8 mouse cellular contexts compared by ENCODE assay signal in genomic region chr2:30264671-30265519, GRCm38 (mm10). TPM values are rescaled to one million over a fixed set of nuclear protein-coding genes. Genes with fewer than 3 reads are reported as not detected.
DNase-seq lines count a peak whose midpoint lies in the region; ATAC-seq and TF ChIP-seq lines count a peak whose summit lies in the region.

No protein-coding gene starts in this region.

- H3K27ac ChIP-seq in forebrain, embryonic 10.5 days: peak overlapping the region; percentile 81
- H3K27ac ChIP-seq in forebrain, embryonic 11.5 days (ENCODE audit: low read depth, low read length): no peak overlapping the region
- H3K27ac ChIP-seq in cortical plate, adult 2 months (ENCODE audit: insufficient read depth, low read length): peak overlapping the region; percentile 91
- peak overlapping the region; percentile 92 for H3K27ac ChIP-seq in intestine, embryonic 16.5 days (ENCODE audit: low read length)
- H3K27ac ChIP-seq in midbrain, embryonic 11.5 days (ENCODE audit: low read depth, low read length): no peak overlapping the region

- no peak for ATAC-seq in forebrain, embryonic 11.5 days (replicated peaks; ENCODE audit: low FRiP score)
- ATAC-seq in intestine, embryonic 16.5 days: no peak
- no peak for ATAC-seq in midbrain, embryonic 11.5 days (ENCODE audit: low FRiP score)

- DNase-seq in forebrain, embryonic 10.5 days (ENCODE audit: extremely low spot score, low spot score): no peak
- DNase-seq in forebrain, embryonic 11.5 days (ENCODE audit: low spot score): no peak
- peak; percentile 84 for DNase-seq in midbrain, embryonic 11.5 days (ENCODE audit: low spot score, missing footprints)
- no peak for DNase-seq in ovary, postnatal 36 days (ENCODE audit: low spot score)
- DNase-seq in spleen, adult 18-20 months: no peak
- DNase-seq in right cerebral cortex, postnatal 10 days (ENCODE audit: low spot score in 2 of 2): no peak

- no peak for TF ChIP-seq CTCF in cortical plate, adult 2 months (IDR thresholded peaks at IDR 0.05; ENCODE audit: extremely low read depth, insufficient read depth, low read length)

- no peak for TF ChIP-seq POLR2A in cortical plate, adult 2 months (IDR thresholded peaks at IDR 0.05; ENCODE audit: extremely low read depth, insufficient read depth, low read length)

- H3K27me3 ChIP-seq in forebrain, embryonic 10.5 days (ENCODE audit: poor library complexity, severe bottlenecking): no peaks in the 10 kb centered on the region
- H3K27me3 ChIP-seq in forebrain, embryonic 11.5 days (ENCODE audit: control insufficient read depth, insufficient read depth, low read length): no peaks in the 10 kb centered on the region
- no peaks in the 10 kb centered on the region for H3K27me3 ChIP-seq in intestine, embryonic 16.5 days (replicated peaks; ENCODE audit: control insufficient read depth, insufficient read depth, low read length)
- H3K27me3 ChIP-seq in midbrain, embryonic 11.5 days (ENCODE audit: control insufficient read depth, insufficient read depth, low read length): no peaks in the 10 kb centered on the region

- H3K4me1 ChIP-seq in forebrain, embryonic 10.5 days: peaks cover 30% of the 10 kb centered on the region
- H3K4me1 ChIP-seq in forebrain, embryonic 11.5 days (replicated peaks; ENCODE audit: control insufficient read depth, insufficient read depth, low read length): peaks cover 5% of the 10 kb centered on the region; the same call in 1 of the 2 replicates
- H3K4me1 ChIP-seq in cortical plate, adult 2 months (ENCODE audit: control insufficient read depth, insufficient read depth, low read length): peaks cover 6% of the 10 kb centered on the region
- H3K4me1 ChIP-seq in intestine, embryonic 16.5 days (ENCODE audit: control insufficient read depth, insufficient read depth, low read length): peaks cover 34% of the 10 kb centered on the region
- peaks cover 7% of the 10 kb centered on the region for H3K4me1 ChIP-seq in midbrain, embryonic 11.5 days (ENCODE audit: control insufficient read depth, insufficient read depth, low read length)

- no peak overlapping the region for H3K4me3 ChIP-seq in forebrain, embryonic 10.5 days
- no peak overlapping the region for H3K4me3 ChIP-seq in forebrain, embryonic 11.5 days (ENCODE audit: low read depth, low read length)
- H3K4me3 ChIP-seq in cortical plate, adult 2 months (ENCODE audit: insufficient read depth, low read length): no peak overlapping the region
- no peak overlapping the region for H3K4me3 ChIP-seq in intestine, embryonic 16.5 days (ENCODE audit: low read length)
- no peak overlapping the region for H3K4me3 ChIP-seq in midbrain, embryonic 11.5 days (ENCODE audit: low read depth, low read length)

- H3K9me3 ChIP-seq in forebrain, embryonic 10.5 days: no peaks in the 10 kb centered on the region
- H3K9me3 ChIP-seq in forebrain, embryonic 11.5 days (ENCODE audit: control insufficient read depth, low read length): no peaks in the 10 kb centered on the region
- no peaks in the 10 kb centered on the region for H3K9me3 ChIP-seq in intestine, embryonic 16.5 days (ENCODE audit: control insufficient read depth, low read length)
- no peaks in the 10 kb centered on the region for H3K9me3 ChIP-seq in midbrain, embryonic 11.5 days (ENCODE audit: control insufficient read depth, low read length)

- H3K9ac ChIP-seq in forebrain, embryonic 11.5 days (ENCODE audit: low read length): no peak overlapping the region
- H3K9ac ChIP-seq in intestine, embryonic 16.5 days (ENCODE audit: low read depth, low read length): 0 out of 2 replicates have a peak overlapping the region, but pooled peaks have one; percentile 48
- no peak overlapping the region for H3K9ac ChIP-seq in midbrain, embryonic 11.5 days (ENCODE audit: low read length)

- H3K36me3 ChIP-seq in forebrain, embryonic 10.5 days (replicated peaks): peaks cover 57% of the 10 kb centered on the region
- peaks cover 9% of the 10 kb centered on the region; the same call in 1 of the 2 replicates for H3K36me3 ChIP-seq in forebrain, embryonic 11.5 days (ENCODE audit: control insufficient read depth, insufficient read depth, low read length)
- H3K36me3 ChIP-seq in intestine, embryonic 16.5 days (ENCODE audit: control insufficient read depth, insufficient read depth, low read length): peaks cover 7% of the 10 kb centered on the region; the same call in 1 of the 2 replicates
- peaks cover 20% of the 10 kb centered on the region for H3K36me3 ChIP-seq in midbrain, embryonic 11.5 days (ENCODE audit: control insufficient read depth, insufficient read depth, low read length)

- H3K4me2 ChIP-seq in forebrain, embryonic 11.5 days (ENCODE audit: low read depth, low read length, severe bottlenecking): no peak overlapping the region
- no peak overlapping the region for H3K4me2 ChIP-seq in intestine, embryonic 16.5 days (ENCODE audit: low read depth, low read length)
- H3K4me2 ChIP-seq in midbrain, embryonic 11.5 days: no peak overlapping the region

- 76% methylated on average over 7 of the region's 7 CpGs for WGBS in forebrain, embryonic 10.5 days
- 82% methylated on average over 7 of the region's 7 CpGs for WGBS in forebrain, embryonic 11.5 days
- WGBS in intestine, embryonic 16.5 days: 59% methylated on average over 7 of the region's 7 CpGs
- 80% methylated on average over 7 of the region's 7 CpGs for WGBS in midbrain, embryonic 11.5 days

RNA-seq across cellular contexts. Expression of gene Phyhd1, which starts 1.1 kb away (rescaled TPM):
- polyA plus RNA-seq in forebrain, embryonic 10.5 days (2016; fragmentation: Nextera tagmentation; extraction: Ambion mirVana): 2.7 and 3.4 TPM in 2 replicates
- polyA plus RNA-seq in forebrain, embryonic 11.5 days (2014; fragmentation: Nextera tagmentation; extraction: Ambion mirVana): 3.8 and 3.9 TPM in 2 replicates
- 32.2 and 34.1 TPM in 2 replicates for polyA plus RNA-seq in cortical plate, adult 2 months (2012; rRNA removed)
- 10.5 and 10.8 TPM in 2 replicates for polyA plus RNA-seq in intestine, embryonic 16.5 days (2015; fragmentation: Nextera tagmentation; extraction: Ambion mirVana)
- polyA plus RNA-seq in midbrain, embryonic 11.5 days (2014; fragmentation: Nextera tagmentation; extraction: Ambion mirVana): 2.9 and 3.5 TPM in 2 replicates

RNA-seq across cellular contexts. Expression of gene Gm28038, which starts 15.9 kb away (rescaled TPM):
- polyA plus RNA-seq in forebrain, embryonic 10.5 days (2016; fragmentation: Nextera tagmentation; extraction: Ambion mirVana): not detected in 2 replicates
- polyA plus RNA-seq in forebrain, embryonic 11.5 days (2014; fragmentation: Nextera tagmentation; extraction: Ambion mirVana): not detected in 2 replicates
- not detected in 2 replicates for polyA plus RNA-seq in cortical plate, adult 2 months (2012; rRNA removed)
- not detected in 2 replicates for polyA plus RNA-seq in intestine, embryonic 16.5 days (2015; fragmentation: Nextera tagmentation; extraction: Ambion mirVana)
- polyA plus RNA-seq in midbrain, embryonic 11.5 days (2014; fragmentation: Nextera tagmentation; extraction: Ambion mirVana): not detected in 2 replicates

RNA-seq across cellular contexts. Expression of gene Dolk, which starts 21.2 kb away (rescaled TPM):
- 26.0 and 26.5 TPM in 2 replicates for polyA plus RNA-seq in forebrain, embryonic 10.5 days (2016; fragmentation: Nextera tagmentation; extraction: Ambion mirVana)
- 26.2 and 26.3 TPM in 2 replicates for polyA plus RNA-seq in forebrain, embryonic 11.5 days (2014; fragmentation: Nextera tagmentation; extraction: Ambion mirVana)
- polyA plus RNA-seq in cortical plate, adult 2 months (2012; rRNA removed): 16.7 and 16.9 TPM in 2 replicates
- polyA plus RNA-seq in intestine, embryonic 16.5 days (2015; fragmentation: Nextera tagmentation; extraction: Ambion mirVana): 38.3 and 41.2 TPM in 2 replicates
- polyA plus RNA-seq in midbrain, embryonic 11.5 days (2014; fragmentation: Nextera tagmentation; extraction: Ambion mirVana): 23.6 and 25.7 TPM in 2 replicates

RNA-seq across cellular contexts. Expression of gene Nup188, which starts 21.3 kb away (rescaled TPM):
- 65.2 and 72.8 TPM in 2 replicates for polyA plus RNA-seq in forebrain, embryonic 10.5 days (2016; fragmentation: Nextera tagmentation; extraction: Ambion mirVana)
- polyA plus RNA-seq in forebrain, embryonic 11.5 days (2014; fragmentation: Nextera tagmentation; extraction: Ambion mirVana): 65.8 and 67.0 TPM in 2 replicates
- polyA plus RNA-seq in cortical plate, adult 2 months (2012; rRNA removed): 15.7 and 16.5 TPM in 2 replicates
- polyA plus RNA-seq in intestine, embryonic 16.5 days (2015; fragmentation: Nextera tagmentation; extraction: Ambion mirVana): 23.6 and 26.6 TPM in 2 replicates
- polyA plus RNA-seq in midbrain, embryonic 11.5 days (2014; fragmentation: Nextera tagmentation; extraction: Ambion mirVana): 46.0 and 53.7 TPM in 2 replicates

RNA-seq across cellular contexts. Expression of gene Gm28035, which starts 24.5 kb away (rescaled TPM):
- polyA plus RNA-seq in forebrain, embryonic 10.5 days (2016; fragmentation: Nextera tagmentation; extraction: Ambion mirVana): 0.09 and 0.16 TPM in 2 replicates
- polyA plus RNA-seq in forebrain, embryonic 11.5 days (2014; fragmentation: Nextera tagmentation; extraction: Ambion mirVana): 0.20 and 0.28 TPM in 2 replicates
- 17.7 and 18.5 TPM in 2 replicates for polyA plus RNA-seq in cortical plate, adult 2 months (2012; rRNA removed)
- 0.11 and 0.24 TPM in 2 replicates for polyA plus RNA-seq in intestine, embryonic 16.5 days (2015; fragmentation: Nextera tagmentation; extraction: Ambion mirVana)
- 0.05 and 0.21 TPM in 2 replicates for polyA plus RNA-seq in midbrain, embryonic 11.5 days (2014; fragmentation: Nextera tagmentation; extraction: Ambion mirVana)

Comparison
In these comparisons a context has a peak if more than half of its experiments do, and no peak if none do; other contexts are left out.
1. H3K27ac ChIP-seq: peak in forebrain, embryonic 10.5 days (single experiment), cortical plate, adult 2 months (single experiment) and intestine, embryonic 16.5 days (single experiment); none in forebrain, embryonic 11.5 days (single experiment) and midbrain, embryonic 11.5 days (single experiment).